Mouse (Mus musculus): ENCODE results near the gene Gamt. TPM values are rescaled to one million over a fixed set of nuclear protein-coding genes. Genes with fewer than 3 reads are reported as not detected.

The Gamt gene
- polyA plus RNA-seq, 1 experiment from 2014 or later, result 35.1 TPM

GRCm38 (mm10) chr10:80299301-80299700 lies 38.5 kb upstream of the Gamt start:
- H3K27me3 ChIP-seq (ENCODE audit: control insufficient read depth, insufficient read depth, low read length), result peaks cover 12% of the 10 kb centered on the region
- peak overlapping the region; percentile 94 for H3K9ac ChIP-seq (ENCODE audit: low read length)
- 11% methylated on average over 14 of the region's 15 CpGs for WGBS
- no peaks in the 10 kb centered on the region for H3K9me3 ChIP-seq (ENCODE audit: control insufficient read depth, low read length)
- H3K4me1 ChIP-seq (ENCODE audit: control insufficient read depth, insufficient read depth, low read length), result peaks cover 26% of the 10 kb centered on the region
- ATAC-seq (ENCODE audit: insufficient read depth, low FRiP score, low TSS enrichment), result no peak
- peaks cover 6% of the 10 kb centered on the region for H3K36me3 ChIP-seq (ENCODE audit: control insufficient read depth, insufficient read depth, low read length)
- DNase-seq (ENCODE audit: low spot score), result no peak
- peak overlapping the region; percentile 73 for H3K4me2 ChIP-seq (ENCODE audit: low read depth)
- peak overlapping the region; percentile 92 for H3K27ac ChIP-seq (ENCODE audit: low read depth, low read length)
- H3K4me3 ChIP-seq (ENCODE audit: low read depth, low read length), result peak overlapping the region; percentile 61

GRCm38 (mm10) chr10:80298571-80299281 lies 37.9 kb upstream of the Gamt start:
- Histone ChIP-seq H3K9ac (ENCODE audit: low read length) (peak overlapping the region; percentile 94), H3K27me3 (ENCODE audit: control insufficient read depth, insufficient read depth, low read length) (peaks cover 12% of the 10 kb centered on the region), H3K4me1 (ENCODE audit: control insufficient read depth, insufficient read depth, low read length) (peaks cover 26% of the 10 kb centered on the region), H3K36me3 (ENCODE audit: control insufficient read depth, insufficient read depth, low read length) (peaks cover 9% of the 10 kb centered on the region), H3K4me2 (ENCODE audit: low read depth) (peak overlapping the region; percentile 73), H3K27ac (ENCODE audit: low read depth, low read length) (peak overlapping the region; percentile 92), H3K9me3 (ENCODE audit: control insufficient read depth, low read length) (no peaks in the 10 kb centered on the region), H3K4me3 (ENCODE audit: low read depth, low read length) (peak overlapping the region; percentile 61)
- ATAC-seq (ENCODE audit: insufficient read depth, low FRiP score, low TSS enrichment), result peak; percentile 85
- peak; percentile 93 for DNase-seq (ENCODE audit: low spot score)
- WGBS, result 4% methylated on average over 26 of the region's 26 CpGs

- Histone ChIP-seq H3K4me2 (ENCODE audit: low read depth) (no peak overlapping the region), H3K4me3 (ENCODE audit: low read depth, low read length) (no peak overlapping the region), H3K9ac (ENCODE audit: low read length) (0 out of 2 replicates have a peak overlapping the region, but pooled peaks have one; percentile 32), H3K36me3 (ENCODE audit: control insufficient read depth, insufficient read depth, low read length) (peaks cover 9% of the 10 kb centered on the region), H3K9me3 (ENCODE audit: control insufficient read depth, low read length) (no peaks in the 10 kb centered on the region), H3K27ac (ENCODE audit: low read depth, low read length) (no peak overlapping the region), H3K27me3 (ENCODE audit: control insufficient read depth, insufficient read depth, low read length) (peaks cover 12% of the 10 kb centered on the region), H3K4me1 (ENCODE audit: control insufficient read depth, insufficient read depth, low read length) (peaks cover 34% of the 10 kb centered on the region)
- ATAC-seq (ENCODE audit: insufficient read depth, low FRiP score, low TSS enrichment) (no peak), DNase-seq (ENCODE audit: low spot score) (no peak)
- WGBS, result 74% methylated on average over 8 of the region's 8 CpGs
Measured at GRCm38 (mm10) chr10:80297526-80298133, 36.8 kb upstream of the Gamt start.

- ATAC-seq (ENCODE audit: insufficient read depth, low FRiP score, low TSS enrichment) (no peak), DNase-seq (ENCODE audit: low spot score) (no peak)
- H3K27ac ChIP-seq (ENCODE audit: low read depth, low read length), result peak overlapping the region; percentile 56; the same call in 1 of the 2 replicates
- no peaks in the 10 kb centered on the region for H3K9me3 ChIP-seq (ENCODE audit: control insufficient read depth, low read length)
- H3K36me3 ChIP-seq (ENCODE audit: control insufficient read depth, insufficient read depth, low read length), result peaks cover 6% of the 10 kb centered on the region
- 84% methylated on average over 5 of the region's 5 CpGs for WGBS
- H3K9ac ChIP-seq (ENCODE audit: low read length), result peak overlapping the region; percentile 44; the same call in 1 of the 2 replicates
- 0 out of 2 replicates have a peak overlapping the region, but pooled peaks have one; percentile 35 for H3K4me3 ChIP-seq (ENCODE audit: low read depth, low read length)
- peaks cover 12% of the 10 kb centered on the region for H3K27me3 ChIP-seq (ENCODE audit: control insufficient read depth, insufficient read depth, low read length)
- H3K4me1 ChIP-seq (ENCODE audit: control insufficient read depth, insufficient read depth, low read length), result peaks cover 27% of the 10 kb centered on the region
- peak overlapping the region; percentile 67 for H3K4me2 ChIP-seq (ENCODE audit: low read depth)
Measured at GRCm38 (mm10) chr10:80296824-80297223, 36.0 kb upstream of the Gamt start.

GRCm38 (mm10) chr10:80295618-80296425 lies 35.0 kb upstream of the Gamt start, which contains the start of gene Apc2:
Apc2 (plus strand) TSS chr10:80295977.
- ATAC-seq (ENCODE audit: insufficient read depth, low FRiP score, low TSS enrichment), result peak; percentile 45
- Histone ChIP-seq H3K4me3 (ENCODE audit: low read depth, low read length) (peak within 1 kb of the TSS; percentile 35), H3K36me3 (ENCODE audit: control insufficient read depth, insufficient read depth, low read length) (peaks cover 6% of the 10 kb centered on the region), H3K27ac (ENCODE audit: low read depth, low read length) (peak within 1 kb of the TSS; percentile 76), H3K9me3 (ENCODE audit: control insufficient read depth, low read length) (no peaks in the 10 kb centered on the region), H3K4me2 (ENCODE audit: low read depth) (peak within 1 kb of the TSS; percentile 67), H3K4me1 (ENCODE audit: control insufficient read depth, insufficient read depth, low read length) (peaks cover 27% of the 10 kb centered on the region), H3K27me3 (ENCODE audit: control insufficient read depth, insufficient read depth, low read length) (peaks cover 12% of the 10 kb centered on the region), H3K9ac (ENCODE audit: low read length) (peak within 1 kb of the TSS; percentile 44)
- peak; percentile 85 for DNase-seq (ENCODE audit: low spot score)
- under 1% methylated on average over 26 of the region's 26 CpGs for WGBS

- no peak for DNase-seq (ENCODE audit: low spot score)
- no peak overlapping the region for H3K9ac ChIP-seq (ENCODE audit: low read length)
- peaks cover 6% of the 10 kb centered on the region for H3K36me3 ChIP-seq (ENCODE audit: control insufficient read depth, insufficient read depth, low read length)
- H3K4me2 ChIP-seq (ENCODE audit: low read depth), result peak overlapping the region; percentile 9; the same call in 1 of the 2 replicates
- ATAC-seq (ENCODE audit: insufficient read depth, low FRiP score, low TSS enrichment), result no peak
- 0 out of 2 replicates have a peak overlapping the region, but pooled peaks have one; percentile 27 for H3K27ac ChIP-seq (ENCODE audit: low read depth, low read length)
- H3K27me3 ChIP-seq (ENCODE audit: control insufficient read depth, insufficient read depth, low read length), result peaks cover 10% of the 10 kb centered on the region
- peak overlapping the region; percentile 4; the same call in 1 of the 2 replicates for H3K4me3 ChIP-seq (ENCODE audit: low read depth, low read length)
- peaks cover 26% of the 10 kb centered on the region for H3K4me1 ChIP-seq (ENCODE audit: control insufficient read depth, insufficient read depth, low read length)
- no peaks in the 10 kb centered on the region for H3K9me3 ChIP-seq (ENCODE audit: control insufficient read depth, low read length)
- WGBS, result 51% methylated on average over 7 of the region's 7 CpGs
Measured at GRCm38 (mm10) chr10:80294788-80295303, 34.0 kb upstream of the Gamt start.

- Histone ChIP-seq H3K4me3 (ENCODE audit: low read depth, low read length) (no peak overlapping the region), H3K4me1 (ENCODE audit: control insufficient read depth, insufficient read depth, low read length) (peaks cover 20% of the 10 kb centered on the region), H3K4me2 (ENCODE audit: low read depth) (peak overlapping the region; percentile 4; the same call in 1 of the 2 replicates), H3K27ac (ENCODE audit: low read depth, low read length) (no peak overlapping the region), H3K27me3 (ENCODE audit: control insufficient read depth, insufficient read depth, low read length) (peaks cover 6% of the 10 kb centered on the region), H3K9ac (ENCODE audit: low read length) (no peak overlapping the region), H3K9me3 (ENCODE audit: control insufficient read depth, low read length) (no peaks in the 10 kb centered on the region), H3K36me3 (ENCODE audit: control insufficient read depth, insufficient read depth, low read length) (peaks cover 6% of the 10 kb centered on the region)
- WGBS, result 73% methylated on average over 4 of the region's 4 CpGs
- ATAC-seq (ENCODE audit: insufficient read depth, low FRiP score, low TSS enrichment) (no peak), DNase-seq (ENCODE audit: low spot score) (no peak)
Measured at GRCm38 (mm10) chr10:80294311-80294710, 33.5 kb upstream of the Gamt start.

GRCm38 (mm10) chr10:80293325-80293724 lies 32.5 kb upstream of the Gamt start:
- Histone ChIP-seq H3K27me3 (ENCODE audit: control insufficient read depth, insufficient read depth, low read length) (0 out of 2 replicates have a peak, but pooled peaks cover under 1% of the 10 kb centered on the region), H3K4me3 (ENCODE audit: low read depth, low read length) (peak overlapping the region; percentile 97), H3K9ac (ENCODE audit: low read length) (peak overlapping the region; percentile 99), H3K4me2 (ENCODE audit: low read depth) (peak overlapping the region; percentile 90), H3K27ac (ENCODE audit: low read depth, low read length) (peak overlapping the region; percentile 89), H3K36me3 (ENCODE audit: control insufficient read depth, insufficient read depth, low read length) (peaks cover 6% of the 10 kb centered on the region), H3K9me3 (ENCODE audit: control insufficient read depth, low read length) (no peaks in the 10 kb centered on the region), H3K4me1 (ENCODE audit: control insufficient read depth, insufficient read depth, low read length) (peaks cover 20% of the 10 kb centered on the region)
- no peak for DNase-seq (ENCODE audit: low spot score)
- no peak for ATAC-seq (ENCODE audit: insufficient read depth, low FRiP score, low TSS enrichment)
- WGBS, result 34% methylated on average over 14 of the region's 14 CpGs

All from neural tube, embryonic 11.5 days (tissue).